Mouse (Mus musculus) G1E (cell line): ENCODE measurements around the gene Cox8c.

ENCODE experiments used
- CTCF ChIP-seq: IDR thresholded peaks from 2 replicates; pipeline ENCODE4 v1.5.1; 2012; ENCODE audit warnings: low read depth, low read length, inconsistent platforms, mixed read lengths
- TAL1 ChIP-seq: conservative IDR thresholded peaks from 2 replicates; pipeline ENCODE4 v1.6.1; 2012; ENCODE audit warnings: low read depth, low read length, inconsistent platforms, mixed read lengths

- no peak for TF ChIP-seq CTCF
- no peak for TF ChIP-seq TAL1
These were observed 20.9 kb upstream of the Cox8c start, which contains the start of gene Btbd7 for GRCm38 (mm10) chr12:102878031-102878823.
